Mouse (Mus musculus) forebrain, postnatal 0 days (tissue): ENCODE results near the gene Btbd17. TPM values are rescaled to one million over a fixed set of nuclear protein-coding genes. Genes with fewer than 3 reads are reported as not detected.

Experiments used
- ATAC-seq: fragments of 200-750 bp; cut with Nextera tagmentation; 2 replicates; pipeline ENCODE4 v1.8.0; 2017; ENCODE audit warnings: mild to moderate bottlenecking, moderate library complexity
- DNase-seq: peaks from one replicate; pipeline ENCODE4 v3.0.0-alpha.2; 2015
- H3K27ac ChIP-seq: fragments of 300-500 bp; sonication (generic); 2 replicates; pipeline ENCODE4 v1.5.1; 2014; ENCODE audit warnings: low read depth, mild to moderate bottlenecking, antibody characterized with exemption, low read length, moderate library complexity, mixed read lengths
- H3K27me3 ChIP-seq: fragments of 300-500 bp; sonication (generic); 2 replicates; pipeline ENCODE4 v1.6.1; 2014; ENCODE audit warnings: mild to moderate bottlenecking, low read length, mixed read lengths; ENCODE audit not compliant: insufficient read depth
- H3K36me3 ChIP-seq: fragments of 300-500 bp; sonication (generic); 2 replicates; pipeline ENCODE4 v1.6.1; 2014; ENCODE audit warnings: mild to moderate bottlenecking, moderate library complexity; ENCODE audit not compliant: insufficient read depth
- H3K4me1 ChIP-seq: fragments of 300-500 bp; sonication (generic); 2 replicates; pipeline ENCODE4 v1.6.1; 2014; ENCODE audit warnings: antibody characterized with exemption; ENCODE audit not compliant: insufficient read depth
- H3K4me2 ChIP-seq: fragments of 300-500 bp; sonication (generic); 2 replicates; pipeline ENCODE4 v1.6.1; 2014; ENCODE audit warnings: low read depth, mild to moderate bottlenecking, moderate library complexity
- H3K4me3 ChIP-seq: fragments of 300-500 bp; sonication (generic); 2 replicates; pipeline ENCODE4 v1.5.1; 2014; ENCODE audit warnings: low read depth, low read length, mixed read lengths
- H3K9ac ChIP-seq: fragments of 300-500 bp; sonication (generic); 2 replicates; pipeline ENCODE4 v1.6.1; 2014; ENCODE audit warnings: mild to moderate bottlenecking
- H3K9me3 ChIP-seq: fragments of 300-500 bp; sonication (generic); 2 replicates; pipeline ENCODE4 v1.6.1; 2016; ENCODE audit warnings: low read length
- CTCF ChIP-seq: sonication (generic); IDR thresholded peaks from 2 replicates; pipeline ENCODE4 v1.5.1; 2016; ENCODE audit warnings: antibody characterized with exemption, control low read depth, low read depth
- WGBS: fragments of 180-500 bp; shearing (Covaris S2); extraction: QIAGEN DNeasy Blood & Tissue Kit; methylation state at CpG from one replicate; pipeline ENCODE4 v1.1.7; 2014; 5-methylcytosine and 5-hydroxymethylcytosine counted together
- polyA plus RNA-seq: library from polyadenylated mRNA; unstranded; fragments of >200 nt; fragmentation: Nextera tagmentation; extraction: Ambion mirVana; gene quantifications from 2 replicates; pipeline ENCODE4 v1.2.1, GENCODE M21; 2015
- total RNA-seq: library from RNA; depleted of rRNA; stranded (reverse); fragments of >200 nt; gene quantifications from 2 replicates; pipeline ENCODE4 v1.2.3, GENCODE M21; 2014

Gene Btbd17
- total and polyA plus RNA-seq, 2 experiments from 2014 or later, result 20.1 to 28.2 TPM

- no peak for DNase-seq
- H3K4me3 ChIP-seq, result no peak overlapping the region
- H3K9ac ChIP-seq, result no peak overlapping the region
- 75% methylated on average over 5 of the region's 5 CpGs for WGBS
- H3K27ac ChIP-seq, result no peak overlapping the region
- H3K4me2 ChIP-seq, result no peak overlapping the region
- H3K36me3 ChIP-seq, result no peaks in the 10 kb centered on the region
- no peak for TF ChIP-seq CTCF
- H3K4me1 ChIP-seq, result peaks cover 16% of the 10 kb centered on the region
- H3K9me3 ChIP-seq, result no peaks in the 10 kb centered on the region
- H3K27me3 ChIP-seq, result no peaks in the 10 kb centered on the region
- no peak for ATAC-seq
These were observed 30.9 kb upstream of the Btbd17 start for GRCm38 (mm10) chr11:114826686-114827085.

- Histone ChIP-seq H3K36me3 (no peaks in the 10 kb centered on the region), H3K4me1 (peaks cover 7% of the 10 kb centered on the region), H3K9ac (no peak overlapping the region), H3K27ac (peak overlapping the region; percentile 0; the same call in 1 of the 2 replicates), H3K9me3 (no peaks in the 10 kb centered on the region), H3K4me3 (no peak overlapping the region), H3K4me2 (peak overlapping the region; percentile 15; the same call in 1 of the 2 replicates), H3K27me3 (no peaks in the 10 kb centered on the region)
- WGBS, result 7% methylated on average over 11 of the region's 11 CpGs
- DNase-seq (no peak), ATAC-seq (peak; percentile 21; the same call in 1 of the 2 replicates)
- no peak for TF ChIP-seq CTCF
These were observed 27.5 kb upstream of the Btbd17 start for GRCm38 (mm10) chr11:114823199-114823725.

- H3K4me1 ChIP-seq, result peaks cover 7% of the 10 kb centered on the region
- H3K9me3 ChIP-seq, result no peaks in the 10 kb centered on the region
- H3K27me3 ChIP-seq, result no peaks in the 10 kb centered on the region
- H3K9ac ChIP-seq, result no peak overlapping the region
- peak overlapping the region; percentile 0; the same call in 1 of the 2 replicates for H3K27ac ChIP-seq
- H3K36me3 ChIP-seq, result no peaks in the 10 kb centered on the region
- peak; percentile 39 for TF ChIP-seq CTCF
- H3K4me3 ChIP-seq, result no peak overlapping the region
- ATAC-seq (peak; percentile 91), DNase-seq (peak; percentile 84)
- H3K4me2 ChIP-seq, result peak overlapping the region; percentile 15; the same call in 1 of the 2 replicates
- WGBS, result 22% methylated on average over 12 of the region's 12 CpGs
These were observed 27.0 kb upstream of the Btbd17 start for GRCm38 (mm10) chr11:114822727-114823126.

- H3K4me3 ChIP-seq, result no peak overlapping the region
- no peak overlapping the region for H3K4me2 ChIP-seq
- H3K4me1 ChIP-seq, result peaks cover 7% of the 10 kb centered on the region
- H3K9ac ChIP-seq, result no peak overlapping the region
- H3K9me3 ChIP-seq, result no peaks in the 10 kb centered on the region
- 81% methylated on average over 1 of the region's 1 CpGs for WGBS
- TF ChIP-seq CTCF, result no peak
- H3K27me3 ChIP-seq, result no peaks in the 10 kb centered on the region
- H3K27ac ChIP-seq, result no peak overlapping the region
- DNase-seq, result no peak
- H3K36me3 ChIP-seq, result no peaks in the 10 kb centered on the region
- no peak for ATAC-seq
These were observed 25.6 kb upstream of the Btbd17 start for GRCm38 (mm10) chr11:114821325-114821724.

GRCm38 (mm10) chr11:114820444-114820843, 24.7 kb upstream of the Btbd17 start:
- DNase-seq (no peak), ATAC-seq (no peak)
- Histone ChIP-seq H3K4me1 (peaks cover 7% of the 10 kb centered on the region), H3K27me3 (no peaks in the 10 kb centered on the region), H3K9ac (no peak overlapping the region), H3K27ac (no peak overlapping the region), H3K4me2 (no peak overlapping the region), H3K9me3 (no peaks in the 10 kb centered on the region), H3K4me3 (no peak overlapping the region), H3K36me3 (no peaks in the 10 kb centered on the region)
- no peak for TF ChIP-seq CTCF
- 55% methylated on average over 3 of the region's 3 CpGs for WGBS

GRCm38 (mm10) chr11:114819110-114819509, 23.4 kb upstream of the Btbd17 start:
- 43% methylated on average over 2 of the region's 2 CpGs for WGBS
- H3K4me3 ChIP-seq, result no peak overlapping the region
- DNase-seq (no peak), ATAC-seq (no peak)
- no peak overlapping the region for H3K9ac ChIP-seq
- no peaks in the 10 kb centered on the region for H3K36me3 ChIP-seq
- TF ChIP-seq CTCF, result no peak
- no peaks in the 10 kb centered on the region for H3K9me3 ChIP-seq
- peaks cover 7% of the 10 kb centered on the region for H3K4me1 ChIP-seq
- no peaks in the 10 kb centered on the region for H3K27me3 ChIP-seq
- no peak overlapping the region for H3K27ac ChIP-seq
- no peak overlapping the region for H3K4me2 ChIP-seq

- no peak overlapping the region for H3K27ac ChIP-seq
- no peaks in the 10 kb centered on the region for H3K9me3 ChIP-seq
- no peak overlapping the region for H3K4me3 ChIP-seq
- ATAC-seq, result no peak
- no peaks in the 10 kb centered on the region for H3K36me3 ChIP-seq
- H3K9ac ChIP-seq, result no peak overlapping the region
- no peaks in the 10 kb centered on the region for H3K27me3 ChIP-seq
- H3K4me2 ChIP-seq, result no peak overlapping the region
- no peak for DNase-seq
- TF ChIP-seq CTCF, result no peak
- peaks cover 5% of the 10 kb centered on the region for H3K4me1 ChIP-seq
- WGBS, result 96% methylated on average over 7 of the region's 7 CpGs
These were observed 22.4 kb upstream of the Btbd17 start for GRCm38 (mm10) chr11:114818185-114818584.

GRCm38 (mm10) chr11:114816934-114817333, 21.2 kb upstream of the Btbd17 start:
- 91% methylated on average over 4 of the region's 4 CpGs for WGBS
- ATAC-seq (no peak), DNase-seq (no peak)
- no peak overlapping the region for H3K9ac ChIP-seq
- H3K27me3 ChIP-seq, result no peaks in the 10 kb centered on the region
- H3K4me3 ChIP-seq, result no peak overlapping the region
- H3K36me3 ChIP-seq, result no peaks in the 10 kb centered on the region
- no peak for TF ChIP-seq CTCF
- H3K4me1 ChIP-seq, result no peaks in the 10 kb centered on the region
- H3K9me3 ChIP-seq, result no peaks in the 10 kb centered on the region
- H3K27ac ChIP-seq, result no peak overlapping the region
- no peak overlapping the region for H3K4me2 ChIP-seq
